Mouse (Mus musculus) cortical plate, adult 2 months (tissue): Measurements from ENCODE around the gene Shcbp1l. TPM values are rescaled to one million over a fixed set of nuclear protein-coding genes. Genes with fewer than 3 reads are reported as not detected.
"Not testable (repeated sequence)": the region's sequence is repeated elsewhere in the genome, so short reads cannot be mapped to it uniquely, and the experiment has no call there.

Experiments used
- H3K27ac ChIP-seq: fragments of 200-500 bp; 2 replicates; pipeline ENCODE4 v1.5.1; 2012; ENCODE audit warnings: low read length, control low read depth, inconsistent platforms; ENCODE audit not compliant: insufficient read depth
- H3K4me1 ChIP-seq: fragments of 200-500 bp; 2 replicates; pipeline ENCODE4 v1.6.1; 2011; ENCODE audit warnings: low read length; ENCODE audit not compliant: control insufficient read depth, insufficient read depth
- H3K4me3 ChIP-seq: fragments of 200-500 bp; 2 replicates; pipeline ENCODE4 v1.5.1; 2011; ENCODE audit warnings: mild to moderate bottlenecking, low read length, control low read depth; ENCODE audit not compliant: insufficient read depth
- CTCF ChIP-seq: fragments of 200-500 bp; IDR thresholded peaks from 2 replicates; pipeline ENCODE4 v1.5.1; 2011; ENCODE audit warnings: mild to moderate bottlenecking, control low read depth, low read length; ENCODE audit not compliant: insufficient read depth; ENCODE audit errors: extremely low read depth
- POLR2A ChIP-seq: fragments of 200-500 bp; IDR thresholded peaks from 2 replicates; pipeline ENCODE4 v1.6.1; 2011; ENCODE audit warnings: mild to moderate bottlenecking, low read length, control low read depth; ENCODE audit not compliant: insufficient read depth; ENCODE audit errors: extremely low read depth
- polyA plus RNA-seq: library from polyadenylated mRNA; depleted of rRNA; stranded (reverse); fragments of >200 nt; gene quantifications from 2 replicates; pipeline ENCODE4 v1.2.3, GENCODE M21; 2012; rRNA removed

The Shcbp1l gene
- 3.5 and 4.2 TPM in 2 replicates for polyA plus RNA-seq

DNA sequence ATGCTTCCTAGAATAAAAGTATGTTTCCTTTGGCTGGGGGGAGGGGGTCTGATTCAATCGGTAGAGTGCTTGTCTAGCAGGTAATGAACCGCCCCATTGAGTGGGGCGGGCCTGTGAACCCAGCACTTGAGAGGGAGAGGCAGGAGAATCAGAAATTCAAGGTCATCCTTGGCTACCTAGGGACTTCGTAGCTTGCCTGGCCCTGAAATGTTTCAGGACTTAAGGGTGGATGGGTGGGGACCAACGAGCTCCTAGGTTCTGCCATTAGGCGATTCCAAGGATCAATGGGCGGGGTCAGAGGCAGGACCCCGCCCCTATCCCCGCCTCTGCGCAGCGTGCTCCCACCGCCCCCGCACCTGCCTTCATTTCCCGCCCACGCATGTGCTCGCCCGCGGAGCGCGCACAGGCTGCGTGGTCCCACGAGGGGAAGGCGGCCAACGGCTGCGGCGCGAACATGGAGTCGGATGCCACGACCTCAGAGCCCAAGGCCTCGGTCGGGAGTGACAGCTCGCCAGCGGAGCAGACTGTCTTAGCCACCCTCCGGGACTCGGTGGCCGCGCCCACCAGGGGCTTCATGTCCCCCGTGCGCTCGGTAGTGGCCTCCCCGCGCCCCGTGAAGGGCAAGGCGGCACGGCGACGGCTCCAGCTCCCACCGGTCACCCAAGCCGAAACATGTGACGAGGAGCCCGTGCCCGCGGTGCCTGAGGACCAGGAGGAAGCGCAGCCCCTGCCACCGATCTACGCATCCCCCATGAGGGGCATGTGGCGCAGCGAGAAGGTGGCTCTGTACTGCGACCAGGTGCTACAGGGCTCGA lies at the start of gene Shcbp1l:
Gene Shcbp1l, plus strand, starts transcription at position 393 of the 815 bp plus-strand sequence.
- no peak for TF ChIP-seq CTCF
- TF ChIP-seq POLR2A, result 0 out of 2 replicates have a peak, but pooled peaks have one; percentile 8
- Histone ChIP-seq H3K4me3 (peak within 1 kb of the TSS; percentile 52), H3K4me1 (no peaks in the 10 kb centered on the region), H3K27ac (peak within 1 kb of the TSS; percentile 24; the same call in 1 of the 2 replicates)

DNA sequence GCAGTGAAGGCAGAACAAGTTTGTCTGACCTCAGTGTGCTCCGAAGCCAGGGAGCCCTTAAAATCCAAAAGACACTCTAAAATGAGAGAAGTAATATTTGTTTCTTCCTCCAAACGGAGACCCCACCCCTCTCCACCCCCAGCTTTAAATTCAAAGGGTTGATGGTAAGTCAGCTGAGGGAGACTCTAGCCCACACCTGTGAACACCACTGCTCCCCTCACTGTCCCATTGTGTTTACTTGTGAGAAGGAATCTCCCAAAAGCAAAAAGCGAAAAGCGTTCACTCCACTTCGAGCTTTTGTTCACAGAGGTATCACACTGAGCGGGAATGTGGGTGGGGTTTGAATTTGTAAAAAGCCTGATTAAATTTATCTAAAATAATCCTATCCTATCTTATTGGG lies 48.5 kb upstream of the Shcbp1l start:
- H3K4me3 ChIP-seq, result no peak overlapping the region
- H3K27ac ChIP-seq, result no peak overlapping the region
- TF ChIP-seq POLR2A (no peak), CTCF (no peak)
- no peaks in the 10 kb centered on the region for H3K4me1 ChIP-seq

DNA sequence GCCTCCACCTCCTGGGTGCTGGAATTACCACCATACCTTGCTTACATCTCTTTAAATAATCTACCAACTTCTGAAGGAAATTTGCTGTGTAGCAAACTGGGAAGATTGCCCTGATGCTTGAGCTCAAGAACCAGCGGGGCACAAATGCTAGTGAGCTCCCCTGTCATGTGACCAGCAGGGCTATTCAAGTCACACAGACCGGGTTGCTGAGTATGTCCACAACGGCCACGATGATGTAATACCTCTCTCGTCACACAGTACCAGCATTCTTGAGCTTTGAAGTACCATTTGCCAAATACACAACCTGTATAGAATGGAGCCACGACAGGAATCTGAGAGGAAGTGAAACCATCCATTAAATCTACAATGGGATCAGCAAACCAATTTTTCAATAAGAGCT lies 46.4 kb upstream of the Shcbp1l start:
- H3K4me3 ChIP-seq, result no peak overlapping the region
- no peaks in the 10 kb centered on the region for H3K4me1 ChIP-seq
- no peak overlapping the region for H3K27ac ChIP-seq
- TF ChIP-seq POLR2A, result no peak
- no peak for TF ChIP-seq CTCF

DNA sequence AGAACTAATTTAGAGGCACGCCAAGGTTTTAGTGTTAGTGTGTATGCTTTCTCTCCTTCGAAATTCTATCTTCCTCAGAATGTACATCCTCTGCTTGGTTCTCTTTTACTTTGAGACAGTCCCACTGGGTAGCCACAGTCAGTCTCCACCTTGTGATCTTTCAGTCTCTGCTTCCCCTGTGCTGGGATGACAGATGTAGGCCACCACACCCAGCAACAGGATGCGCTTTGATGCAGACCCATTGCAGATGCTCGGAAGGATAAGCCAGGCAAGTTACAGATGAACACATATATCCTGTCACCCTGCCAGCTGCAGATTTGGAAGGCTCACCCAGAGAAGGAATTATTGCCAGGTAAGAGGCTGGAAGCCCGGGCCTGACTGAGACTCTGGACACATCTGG lies 45.1 kb upstream of the Shcbp1l start:
- Histone ChIP-seq H3K27ac (no peak overlapping the region), H3K4me3 (no peak overlapping the region), H3K4me1 (no peaks in the 10 kb centered on the region)
- TF ChIP-seq CTCF (no peak), POLR2A (no peak)

DNA sequence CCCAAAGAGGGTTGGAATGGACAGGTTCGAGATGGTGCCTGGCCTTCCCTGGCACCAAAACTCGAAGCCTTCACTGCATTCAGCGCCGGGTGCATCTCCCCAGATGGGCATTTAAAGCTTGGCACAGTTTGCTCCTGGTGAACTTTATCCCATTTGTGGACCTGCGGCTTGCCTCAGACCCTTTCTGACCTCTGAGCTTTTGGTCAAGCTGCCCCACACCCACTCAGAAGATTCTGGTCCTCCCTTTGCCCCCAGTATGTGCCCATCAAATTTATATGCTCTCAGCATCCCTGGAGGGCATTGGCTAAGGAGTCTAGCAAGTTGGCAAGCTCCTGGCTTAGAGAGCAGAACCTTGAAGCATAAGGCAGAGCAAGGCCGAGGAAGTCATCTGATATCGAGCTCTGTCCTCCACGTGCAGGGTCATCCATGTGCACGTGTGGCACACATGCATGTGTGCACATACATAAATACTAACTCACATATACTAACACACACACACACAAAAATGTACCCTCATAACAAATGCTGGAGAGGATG lies 44.1 kb upstream of the Shcbp1l start:
- H3K27ac ChIP-seq, result no peak overlapping the region
- no peak overlapping the region for H3K4me3 ChIP-seq
- no peaks in the 10 kb centered on the region for H3K4me1 ChIP-seq
- TF ChIP-seq CTCF, result no peak
- no peak for TF ChIP-seq POLR2A

DNA sequence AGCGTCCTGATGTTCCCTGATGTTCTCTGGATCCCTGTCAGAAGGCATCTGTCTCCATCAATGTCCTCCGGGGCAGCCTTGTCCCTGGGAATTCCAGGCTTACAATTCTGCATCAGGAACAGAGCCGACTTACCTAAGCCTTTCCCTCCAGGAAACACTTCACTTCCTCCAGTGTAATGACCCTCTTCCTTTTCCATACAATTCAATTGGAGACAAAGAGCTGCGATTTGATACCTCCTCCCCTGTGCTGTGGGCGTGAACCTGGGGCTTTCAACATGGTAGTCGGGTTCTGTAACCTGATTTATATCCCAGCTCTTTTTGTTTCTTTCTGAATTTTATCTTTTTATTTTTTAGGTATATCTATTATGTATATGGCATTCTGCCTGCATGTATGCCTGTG lies 39.9 kb upstream of the Shcbp1l start:
- Histone ChIP-seq H3K27ac (no peak overlapping the region), H3K4me1 (no peaks in the 10 kb centered on the region), H3K4me3 (no peak overlapping the region)
- TF ChIP-seq POLR2A, result no peak
- TF ChIP-seq CTCF, result no peak

DNA sequence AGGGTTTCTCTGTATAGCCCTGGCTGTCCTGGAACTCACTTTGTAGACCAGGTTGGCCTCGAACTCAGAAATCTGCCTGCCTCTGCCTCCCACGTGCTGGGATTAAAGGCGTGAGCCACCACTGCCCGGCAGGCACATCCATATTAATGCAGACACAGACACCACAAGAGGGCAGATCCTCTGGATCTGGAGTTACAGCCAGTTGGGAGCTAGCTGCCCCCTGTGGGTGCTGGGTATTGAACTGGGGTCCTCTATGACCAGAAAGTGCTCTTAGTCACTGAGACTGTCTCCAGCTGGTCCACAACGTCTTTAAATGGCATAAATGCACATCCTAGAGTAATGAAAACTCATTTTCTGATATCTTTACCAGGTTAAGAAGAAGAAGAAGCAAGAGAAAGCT lies 39.3 kb upstream of the Shcbp1l start:
- not testable (repeated sequence) for H3K4me3 ChIP-seq, H3K4me1 ChIP-seq, H3K27ac ChIP-seq

DNA sequence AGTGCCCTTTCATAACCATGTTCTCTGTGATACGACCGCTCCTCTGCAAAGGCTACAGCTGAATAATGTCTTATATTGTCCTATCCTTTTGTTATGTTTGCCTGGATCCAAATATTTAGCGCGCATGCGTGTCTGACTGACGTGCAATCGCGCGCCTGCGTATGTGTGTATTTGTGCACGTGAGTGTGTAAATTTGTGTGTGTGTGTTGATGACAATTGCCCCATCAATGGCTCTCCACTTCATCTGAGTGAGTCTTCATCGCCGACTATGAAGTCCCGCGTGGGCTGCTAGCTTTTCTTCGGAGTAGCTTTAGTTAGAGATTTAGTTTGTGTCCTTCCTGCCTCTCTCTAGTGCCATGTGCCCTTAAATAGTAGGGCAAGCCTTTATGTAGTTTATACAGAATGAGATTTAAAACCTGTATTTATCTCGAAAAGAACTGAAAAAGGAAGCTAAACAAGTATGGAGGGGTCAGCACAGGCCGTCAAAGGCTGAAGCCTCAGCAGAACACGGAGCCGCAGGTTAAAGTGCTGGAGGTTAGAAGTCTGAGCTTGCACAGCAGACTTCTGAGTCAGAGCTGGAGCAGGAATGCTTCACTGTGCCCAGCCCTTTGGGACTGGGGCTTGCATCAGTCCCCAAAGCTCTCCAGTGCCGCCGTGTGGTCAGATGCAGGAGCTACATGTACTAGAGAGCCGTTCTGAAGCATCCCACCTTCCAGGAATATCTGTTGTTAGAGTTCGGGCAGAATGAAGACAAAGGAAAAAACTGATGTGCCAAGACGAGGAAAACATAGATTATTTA lies 38.5 kb upstream of the Shcbp1l start:
- Histone ChIP-seq H3K4me3 (no peak overlapping the region), H3K27ac (no peak overlapping the region), H3K4me1 (no peaks in the 10 kb centered on the region)
- peak; percentile 93 for TF ChIP-seq CTCF
- no peak for TF ChIP-seq POLR2A

DNA sequence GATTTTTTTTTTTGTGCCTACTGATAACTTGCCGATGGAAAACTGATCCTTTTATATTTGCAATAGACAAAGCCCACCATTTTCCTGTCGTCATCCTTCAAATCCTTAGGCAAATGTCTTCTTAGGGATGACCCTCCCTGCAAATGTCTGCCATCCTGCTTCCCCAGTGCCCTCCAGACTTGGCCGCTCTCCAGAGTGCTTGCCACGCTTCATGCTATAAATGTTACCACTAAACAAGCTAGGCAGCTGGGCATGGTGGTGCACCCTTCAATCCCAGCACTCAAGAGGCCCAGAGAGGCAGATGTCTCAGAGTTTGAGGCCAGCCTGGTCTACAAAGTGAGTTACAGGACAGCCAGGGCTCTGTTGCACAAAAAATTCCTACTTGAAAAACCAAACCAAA lies 29.3 kb upstream of the Shcbp1l start:
- H3K27ac ChIP-seq, H3K4me3 ChIP-seq, H3K4me1 ChIP-seq: not testable (repeated sequence)

DNA sequence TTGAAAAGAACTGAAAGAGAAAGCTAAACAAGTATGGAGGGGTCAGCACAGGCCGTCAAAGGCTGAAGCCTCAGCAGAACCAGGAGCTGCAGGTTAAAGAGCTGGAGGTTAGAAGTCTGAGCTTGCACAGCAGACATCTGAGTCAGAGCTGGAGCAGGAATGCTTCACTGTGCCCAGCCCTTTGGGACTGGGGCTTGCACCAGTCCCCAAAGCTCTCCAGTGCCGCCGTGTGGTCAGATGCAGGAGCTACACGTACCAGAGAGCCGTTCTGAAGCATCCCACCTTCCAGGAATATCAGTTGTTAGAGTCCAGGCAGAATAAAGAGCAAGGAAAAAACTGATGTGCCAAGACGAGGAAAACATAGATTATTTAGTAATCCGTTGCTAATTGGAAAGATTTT lies 23.2 kb upstream of the Shcbp1l start:
- TF ChIP-seq POLR2A (no peak), CTCF (peak; percentile 77)
- Histone ChIP-seq H3K4me3 (no peak overlapping the region), H3K27ac (no peak overlapping the region), H3K4me1 (no peaks in the 10 kb centered on the region)

DNA sequence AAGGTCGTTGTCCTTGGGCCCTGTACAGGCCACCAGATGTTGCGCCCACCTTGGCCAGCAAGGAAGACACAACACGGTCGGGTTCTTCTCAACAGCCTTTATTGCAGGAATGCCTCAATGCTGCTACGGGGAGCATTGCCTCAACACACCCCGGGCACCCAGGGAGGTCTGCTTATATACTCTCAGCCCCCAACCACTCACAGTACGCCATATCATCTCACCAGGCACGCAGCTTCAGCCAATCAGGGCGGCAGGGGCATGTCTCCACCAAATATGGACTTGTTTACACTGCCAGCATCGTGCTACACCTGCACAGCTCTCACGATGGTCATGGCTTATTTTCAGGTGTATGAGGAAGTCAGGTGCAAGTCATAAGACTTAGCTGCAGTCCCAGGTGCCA lies 17.3 kb upstream of the Shcbp1l start:
- H3K4me1 ChIP-seq, H3K4me3 ChIP-seq, H3K27ac ChIP-seq: not testable (repeated sequence)

DNA sequence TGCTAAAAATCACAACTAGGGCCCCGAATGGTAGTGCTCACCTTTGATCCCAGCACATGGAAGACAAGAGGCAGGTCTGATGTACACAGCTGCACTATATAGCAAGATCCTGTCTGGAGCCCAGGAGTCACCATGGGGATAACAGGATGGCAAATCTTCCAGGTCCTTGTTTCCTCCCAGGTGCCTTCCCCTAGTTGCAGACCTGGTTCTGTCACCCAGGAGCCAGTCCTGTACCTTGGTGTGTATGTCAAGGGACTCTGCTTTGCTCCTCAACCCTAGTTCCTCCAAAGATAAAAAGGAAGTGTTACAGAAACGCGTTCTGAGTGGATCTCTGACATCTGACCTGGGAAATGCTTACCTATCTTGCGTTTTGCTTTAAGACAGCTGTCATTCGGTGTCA lies 16.7 kb upstream of the Shcbp1l start:
- H3K4me3 ChIP-seq, H3K4me1 ChIP-seq, H3K27ac ChIP-seq: not testable (repeated sequence)

DNA sequence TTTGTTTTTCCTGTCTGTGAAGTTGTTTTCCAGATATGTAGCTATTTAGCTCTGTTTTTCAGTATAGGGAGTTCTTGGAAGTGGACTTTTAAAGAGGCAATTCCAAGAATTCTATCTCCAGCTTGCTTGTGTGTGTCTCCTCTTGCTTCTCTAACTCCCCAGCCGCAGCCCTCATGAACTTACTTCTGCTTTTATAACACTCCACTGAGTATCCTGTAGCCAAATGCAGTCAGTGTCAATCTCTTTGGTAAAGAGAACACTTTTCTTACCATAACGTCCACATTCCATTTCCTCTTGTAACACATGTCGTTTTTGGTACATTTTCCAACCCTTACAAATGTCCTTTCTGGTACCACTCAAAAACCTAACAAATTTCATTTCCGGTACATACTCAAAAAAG lies 14.0 kb upstream of the Shcbp1l start:
- H3K4me1 ChIP-seq, H3K27ac ChIP-seq, H3K4me3 ChIP-seq: not testable (repeated sequence)
